Mouse (Mus musculus) spleen, adult 18-20 months (tissue): Measurements from ENCODE around the gene Ccl9.
"Not testable (repeated sequence)": the region's sequence is repeated elsewhere in the genome, so short reads cannot be mapped to it uniquely, and the experiment has no call there.

Experiments
- DNase-seq, 2 experiments: peaks; one replicate each; pipeline ENCODE4 v3.0.0; 2022; ENCODE audit warnings: mixed read lengths in 2 of 2

Gene Ccl9

DNA sequence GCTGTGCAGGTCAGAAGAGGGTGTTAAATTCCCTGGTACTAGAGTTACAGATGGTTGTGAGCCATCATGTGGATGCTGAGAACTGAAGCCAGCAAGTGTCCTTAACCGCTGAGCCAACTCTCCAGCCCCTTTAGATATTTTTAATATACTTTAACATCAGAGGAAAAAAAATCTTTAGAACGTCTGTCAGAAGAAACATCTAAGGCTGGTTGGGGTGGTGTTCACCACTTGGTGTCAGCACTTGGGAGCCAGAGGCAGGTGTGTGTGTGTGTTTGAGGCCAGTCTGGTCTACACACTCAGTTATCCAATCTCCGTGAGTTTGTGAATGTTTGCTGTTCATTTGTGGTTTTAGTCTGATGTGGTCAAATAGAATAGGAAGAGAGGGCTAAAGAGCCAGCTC, 563 bp upstream of the Ccl9 start:
- DNase-seq, result no peak

DNA sequence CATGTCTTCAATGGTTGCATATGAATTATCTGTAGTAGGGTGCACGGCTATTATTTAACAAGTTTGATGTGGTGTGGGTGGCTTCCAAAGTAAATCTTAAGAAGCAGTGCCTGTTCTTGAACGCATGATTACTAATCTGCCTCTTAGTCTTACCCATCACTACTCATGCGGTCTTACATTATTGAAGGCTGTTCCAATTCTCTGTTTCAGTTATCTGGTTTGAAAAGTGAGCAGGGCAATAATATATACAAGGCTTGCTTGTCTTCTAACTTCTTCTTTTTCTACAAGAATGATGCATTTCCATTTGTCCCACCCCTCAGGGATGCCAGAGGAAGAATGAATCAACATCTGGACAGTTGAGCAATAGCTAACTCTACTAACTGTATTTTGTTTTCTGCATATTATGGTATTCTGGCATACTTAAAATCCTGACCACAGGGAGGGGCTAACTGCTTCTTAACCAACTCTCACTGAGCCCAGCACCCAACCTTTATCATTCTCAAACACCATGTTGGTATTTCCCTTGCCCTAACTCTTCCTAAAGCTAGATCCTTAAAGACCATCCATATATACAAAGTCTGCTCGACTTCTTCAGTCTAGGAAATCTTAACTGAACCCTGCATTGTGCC, 1.4 kb downstream of the Ccl9 start:
- DNase-seq, result no peak

GRCm38 (mm10) chr11:83572834-83573233, 5.6 kb downstream of the Ccl9 start:
- no peak for DNase-seq

GRCm38 (mm10) chr11:83572223-83572622, 6.2 kb downstream of the Ccl9 start:
- DNase-seq, result peak in 1 of 2 experiments; percentile 16

- DNase-seq, result no peak
Measured at GRCm38 (mm10) chr11:83570189-83570588, 8.2 kb downstream of the Ccl9 start.

DNA sequence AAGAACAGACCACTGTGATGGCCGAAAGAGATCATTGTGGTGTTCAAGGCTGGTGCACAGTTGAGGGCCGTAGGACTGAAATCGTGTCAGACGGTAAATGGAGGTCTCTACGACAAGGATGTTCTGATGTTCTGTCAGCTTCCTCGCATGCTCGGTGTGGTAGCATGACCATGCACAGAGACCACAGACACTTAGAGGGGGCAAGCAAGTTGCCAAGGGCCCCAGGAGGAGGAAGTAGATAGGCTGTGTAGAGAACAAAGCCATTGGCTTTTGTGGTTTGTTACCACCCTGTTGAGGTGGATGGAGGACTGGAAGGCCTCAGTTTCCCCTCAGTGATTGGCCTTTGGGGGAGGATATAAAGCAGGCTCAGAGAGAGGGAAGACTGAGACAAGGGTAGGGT, 9.2 kb downstream of the Ccl9 start:
- no peak for DNase-seq

DNA sequence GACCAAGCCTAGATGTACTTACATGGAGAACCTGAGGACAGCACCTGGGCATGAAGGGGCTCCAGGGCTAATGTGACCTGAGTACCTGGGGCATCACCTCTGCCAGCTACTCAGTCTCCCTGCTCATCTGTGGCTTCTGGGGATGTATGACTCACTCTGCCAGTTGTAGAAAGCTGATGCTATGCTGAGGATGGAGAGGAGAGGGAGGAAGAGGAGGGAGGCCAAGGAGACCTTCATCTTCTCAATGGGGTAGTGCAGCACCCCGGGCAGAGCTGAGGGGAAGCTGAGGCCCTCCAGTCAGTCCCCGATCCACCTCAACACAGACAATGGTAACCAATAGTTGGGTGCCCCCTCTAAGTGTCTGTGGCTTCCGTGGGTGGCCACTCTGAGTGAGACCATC, 9.7 kb downstream of the Ccl9 start:
- no peak for DNase-seq

DNA sequence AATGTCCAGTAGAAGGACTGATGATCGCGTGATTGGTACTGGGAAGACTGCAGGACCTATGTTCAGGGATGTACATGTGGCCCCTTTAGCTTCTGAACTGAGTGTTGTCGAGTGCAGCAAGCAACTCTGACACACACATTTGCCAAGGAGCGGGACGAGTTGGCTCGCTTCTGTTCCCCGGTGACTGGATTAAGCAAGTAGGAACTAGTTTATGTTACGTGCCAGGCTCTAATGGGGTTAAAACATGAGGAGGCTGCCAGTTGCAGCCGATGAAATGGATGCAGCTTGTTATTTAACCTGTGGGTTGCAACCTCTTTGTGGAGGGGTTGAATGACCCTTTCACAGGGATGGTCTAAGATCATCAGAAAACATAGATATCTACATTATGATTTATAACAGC, 10.4 kb downstream of the Ccl9 start:
- no peak for DNase-seq

DNA sequence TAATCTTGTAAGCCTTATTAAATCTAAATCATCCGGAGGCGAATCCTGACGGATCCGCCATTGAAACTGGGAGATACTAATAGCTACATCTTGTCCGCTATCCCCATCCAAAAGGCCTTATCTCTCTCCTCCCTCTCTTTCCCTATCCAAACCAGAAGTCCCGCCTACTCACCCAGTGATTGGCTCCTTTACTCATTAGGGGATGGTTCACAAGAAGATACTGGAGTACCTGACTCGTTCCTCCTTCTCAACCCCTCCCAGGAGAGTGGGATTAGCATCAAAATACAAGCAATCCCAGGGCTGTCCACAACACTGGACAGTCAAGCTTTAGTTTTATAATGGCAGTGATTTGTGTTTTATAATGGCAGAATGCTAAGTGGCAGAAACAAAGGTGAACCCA, 11.1 kb downstream of the Ccl9 start:
- no peak for DNase-seq

GRCm38 (mm10) chr11:83566617-83567016, 11.8 kb downstream of the Ccl9 start:
- DNase-seq, result no peak

DNA sequence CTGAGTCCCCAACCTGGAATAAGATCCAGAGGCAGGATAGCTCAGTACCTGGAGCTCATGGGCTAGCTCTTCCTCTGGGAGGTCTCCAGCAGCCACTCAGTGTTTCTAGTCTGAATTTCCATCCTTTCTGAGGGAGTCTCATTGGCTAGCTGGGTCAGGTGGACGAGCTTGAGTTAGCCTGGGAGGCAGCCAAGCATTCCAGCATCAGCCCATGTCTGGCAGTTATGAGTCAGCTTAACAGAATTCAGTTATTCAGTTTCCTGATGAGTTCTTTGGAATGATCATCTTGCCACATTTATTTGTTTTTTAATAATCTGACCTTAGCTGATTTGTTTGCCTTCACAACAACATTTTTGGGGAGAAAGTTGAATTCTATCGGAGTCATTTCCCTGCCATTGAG, 14.7 kb downstream of the Ccl9 start:
- DNase-seq, result no peak

GRCm38 (mm10) chr11:83562311-83562887, 16.0 kb downstream of the Ccl9 start:
- no peak for DNase-seq

DNA sequence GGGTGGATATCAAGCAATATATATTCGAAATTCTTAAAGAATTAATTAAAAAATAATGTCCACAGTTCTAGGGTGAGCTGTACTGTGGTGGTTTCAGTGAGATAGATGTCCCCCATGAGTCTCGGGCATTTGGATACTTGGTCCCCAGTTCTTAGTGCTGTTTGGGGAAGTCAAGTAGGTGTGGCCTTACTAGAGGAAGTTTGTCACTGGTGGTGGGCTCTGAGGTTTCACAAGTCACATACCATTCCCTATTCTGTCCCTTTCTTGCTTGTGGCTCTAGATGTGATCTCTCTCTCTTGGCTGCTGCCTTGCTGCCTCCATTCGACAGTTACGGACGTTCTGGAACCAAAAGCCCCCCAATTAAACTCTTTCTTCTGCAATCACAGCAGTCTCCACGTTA, 18.0 kb downstream of the Ccl9 start:
- no peak for DNase-seq

DNA sequence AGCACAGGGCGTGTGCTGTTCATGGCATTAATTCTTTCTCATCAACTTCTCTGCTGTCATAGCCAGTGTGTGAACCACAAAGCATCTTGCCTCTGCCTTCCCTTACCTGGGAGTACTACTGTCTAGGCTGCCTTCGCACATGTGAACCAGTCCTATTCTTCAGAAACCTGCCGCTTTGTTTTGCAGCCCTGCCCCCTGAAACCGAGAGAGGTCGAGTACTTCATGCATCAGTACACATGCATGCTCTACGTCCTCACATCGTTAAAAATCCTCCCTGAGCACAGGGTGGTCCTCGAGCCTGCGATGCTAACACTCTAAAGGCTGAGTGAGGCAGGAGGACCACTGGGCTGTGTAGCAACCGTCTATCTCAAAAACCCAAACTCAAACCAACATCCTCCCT, 21.4 kb downstream of the Ccl9 start:
- no peak for DNase-seq

DNA sequence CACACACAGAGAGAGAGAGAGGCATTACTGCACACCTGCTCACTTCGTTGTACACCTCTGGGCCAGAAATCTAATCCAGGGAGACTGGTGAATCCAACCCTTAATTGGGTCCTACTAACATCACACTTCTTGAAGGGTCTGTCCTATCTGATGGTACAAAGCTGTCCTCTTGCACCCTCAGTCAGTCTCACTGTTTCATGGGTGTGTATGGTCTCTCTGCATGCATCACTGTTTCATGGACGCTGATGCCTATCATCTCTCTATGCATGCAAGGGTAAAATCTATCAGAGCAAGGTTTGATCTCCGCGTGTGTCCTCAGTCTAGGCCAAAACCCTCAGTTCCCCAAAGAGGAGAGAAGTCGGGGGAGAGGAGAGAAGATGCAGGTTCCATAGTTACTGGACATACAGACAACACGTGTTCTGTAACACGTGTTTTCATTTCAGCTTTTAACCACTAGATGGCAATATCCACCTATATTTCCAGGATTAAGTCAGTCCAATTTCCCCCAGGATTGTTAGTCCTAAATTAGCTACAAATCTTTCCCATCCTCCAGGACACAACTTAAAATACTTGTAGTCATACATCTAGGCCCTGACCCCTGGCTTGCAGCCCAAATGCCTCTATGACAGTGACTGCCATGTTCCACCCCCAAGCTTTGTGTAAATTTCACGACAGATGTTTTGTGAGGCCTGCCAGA, 22.2 kb downstream of the Ccl9 start:
- no peak for DNase-seq

DNA sequence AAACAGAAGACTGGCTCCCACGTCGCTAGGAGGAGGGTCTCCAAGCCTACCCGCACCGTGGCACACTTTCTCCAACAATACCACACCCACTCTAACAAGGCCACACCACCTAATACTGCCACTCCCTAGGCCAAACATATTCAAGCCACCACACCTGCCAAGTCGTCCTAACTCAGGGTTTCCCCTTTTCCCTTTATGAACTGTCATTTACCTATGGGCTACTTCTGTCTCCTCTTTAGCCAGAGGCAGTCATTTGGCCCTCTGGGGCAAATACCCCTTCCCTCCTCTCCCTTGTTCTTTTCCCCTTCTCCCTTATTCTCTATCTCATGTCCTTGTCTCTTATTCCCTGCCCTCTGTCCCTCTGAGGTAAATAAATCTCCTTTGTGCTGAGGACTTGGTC, 26.8 kb downstream of the Ccl9 start:
- no peak for DNase-seq

- DNase-seq, result not testable (repeated sequence)
Measured at GRCm38 (mm10) chr11:83551037-83551436, 27.4 kb downstream of the Ccl9 start.

DNA sequence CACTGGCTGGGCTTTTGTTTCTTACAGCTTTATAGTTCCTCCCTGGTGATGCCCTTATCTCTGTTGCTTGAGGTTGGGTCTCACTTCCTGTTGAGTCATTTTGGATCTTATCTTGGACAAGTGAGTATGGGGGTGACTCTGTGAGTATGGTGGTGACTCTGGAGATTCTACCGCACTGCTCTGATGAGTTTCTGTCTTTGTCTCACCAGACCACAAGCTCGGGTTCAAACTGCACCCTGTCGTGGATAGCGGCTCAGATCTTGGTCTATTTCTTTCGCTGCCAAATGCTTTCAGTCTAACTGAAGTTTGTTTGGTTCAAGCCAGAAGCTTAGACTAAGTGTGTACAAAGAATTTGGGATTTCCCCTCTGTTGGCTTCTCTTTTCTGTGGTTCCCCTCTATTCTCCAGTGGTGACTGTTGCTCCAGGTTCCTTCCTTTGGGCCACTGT, 28.2 kb downstream of the Ccl9 start:
- DNase-seq, result no peak

DNA sequence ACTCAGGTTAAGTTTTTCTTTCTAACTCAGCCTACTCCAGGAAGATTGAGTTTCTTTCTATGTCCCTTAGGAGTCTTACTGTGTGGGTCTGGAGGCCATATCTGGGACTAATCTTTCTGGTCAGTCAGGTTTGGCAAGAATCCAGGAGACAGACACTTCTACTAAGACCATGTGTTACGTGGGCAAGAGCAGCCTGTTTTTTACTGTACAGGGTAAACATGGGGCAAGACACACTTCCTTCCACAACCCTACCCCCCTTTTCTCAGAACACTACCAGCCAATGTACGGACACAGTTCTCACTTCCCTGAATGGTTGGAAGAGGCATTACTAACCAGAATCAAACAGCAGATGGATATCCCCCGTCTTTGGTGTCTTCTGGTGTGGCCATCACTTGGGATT, 34.2 kb downstream of the Ccl9 start:
- no peak for DNase-seq

GRCm38 (mm10) chr11:83541415-83541814, 37.0 kb downstream of the Ccl9 start:
- no peak for DNase-seq

- DNase-seq, result no peak
Measured at GRCm38 (mm10) chr11:83540931-83541330, 37.5 kb downstream of the Ccl9 start.

- no peak for DNase-seq
Measured at GRCm38 (mm10) chr11:83538705-83539314, 39.6 kb downstream of the Ccl9 start.

GRCm38 (mm10) chr11:83536831-83537230, 41.6 kb downstream of the Ccl9 start:
- DNase-seq, result no peak
